Mouse (Mus musculus) E14TG2a.4 (cell line): ENCODE data around the gene Pde4c.

Experiments used
- CTCF ChIP-seq: conservative IDR thresholded peaks from 2 replicates; pipeline ENCODE4 v1.5.1; 2014; ENCODE audit warnings: low read length
- NANOG ChIP-seq: IDR thresholded peaks from 2 replicates; pipeline ENCODE4 v1.6.1; 2014; ENCODE audit warnings: borderline replicate concordance, low read length, mixed read lengths

DNA sequence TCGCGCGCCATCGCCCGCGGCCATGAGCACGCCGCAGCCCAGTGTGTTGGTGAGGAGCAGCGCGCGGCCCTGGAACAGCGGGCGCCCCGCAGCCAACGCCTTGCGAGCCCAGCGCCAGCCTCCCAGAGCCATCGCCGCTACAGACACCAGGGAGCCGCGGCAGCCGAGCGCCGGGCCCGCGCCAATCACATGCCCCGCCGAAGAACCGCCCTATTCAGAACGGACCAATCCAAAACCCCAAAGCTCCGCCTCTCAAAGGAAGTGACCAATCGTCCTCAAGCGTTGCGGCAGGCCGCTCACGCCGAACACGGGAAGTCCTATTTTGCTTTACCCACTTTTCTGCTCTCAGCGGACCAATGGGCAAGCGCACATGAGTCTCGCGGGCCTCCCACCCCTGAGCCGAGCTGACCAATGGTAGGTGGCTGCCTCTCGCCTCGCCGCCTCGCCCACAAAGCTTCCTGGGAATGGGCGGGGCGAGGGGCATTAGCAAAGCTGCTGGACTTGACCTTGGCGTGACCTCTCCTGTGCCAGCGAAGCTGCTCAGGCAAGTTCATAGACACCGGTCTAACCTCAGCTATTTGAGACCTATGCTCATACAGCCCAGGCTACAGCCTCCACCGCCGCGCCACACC, 37.4 kb downstream of the Pde4c start, which contains the start of gene Mpv17l2:
- TF ChIP-seq CTCF: no peak
- TF ChIP-seq NANOG: no peak; the same call in 1 of the 2 replicates
